Mouse (Mus musculus) stomach, embryonic 14.5 days (tissue): Measurements from ENCODE around the gene Cdkn2aip. TPM values are rescaled to one million over a fixed set of nuclear protein-coding genes. Genes with fewer than 3 reads are reported as not detected.

Source experiments
- ATAC-seq: fragments of 200-750 bp; cut with Nextera tagmentation; 2 replicates; pipeline ENCODE4 v1.8.0; 2017; ENCODE audit warnings: low read depth, moderate TSS enrichment; ENCODE audit not compliant: insufficient number of reproducible peaks, insufficient read depth, low FRiP score
- H3K27ac ChIP-seq: fragments of 300-500 bp; sonication (generic); 2 replicates; pipeline ENCODE4 v1.5.1; 2014; ENCODE audit warnings: mild to moderate bottlenecking, low read length, moderate library complexity, mixed read lengths
- H3K27me3 ChIP-seq: fragments of 300-500 bp; sonication (generic); 2 replicates; pipeline ENCODE4 v1.6.1; 2014; ENCODE audit warnings: low read length, control low read depth, mixed read lengths; ENCODE audit not compliant: control insufficient read depth, insufficient read depth
- H3K36me3 ChIP-seq: fragments of 300-500 bp; sonication (generic); 2 replicates; pipeline ENCODE4 v1.6.1; 2014; ENCODE audit warnings: mild to moderate bottlenecking, control low read depth, low read length, moderate library complexity, mixed read lengths; ENCODE audit not compliant: control insufficient read depth, insufficient read depth
- H3K4me1 ChIP-seq: fragments of 300-500 bp; sonication (generic); 2 replicates; pipeline ENCODE4 v1.6.1; 2014; ENCODE audit warnings: low read length, control low read depth, mixed read lengths; ENCODE audit not compliant: control insufficient read depth, insufficient read depth
- H3K4me2 ChIP-seq: fragments of 300-500 bp; sonication (generic); replicated peaks from 2 replicates; pipeline ENCODE4 v1.6.1; 2014; ENCODE audit warnings: low read depth, low read length, control low read depth
- H3K4me3 ChIP-seq: fragments of 300-500 bp; sonication (generic); 2 replicates; pipeline ENCODE4 v1.5.1; 2014; ENCODE audit warnings: low read depth, low read length, control low read depth
- H3K9ac ChIP-seq: fragments of 300-500 bp; sonication (generic); replicated peaks from 2 replicates; pipeline ENCODE4 v1.6.1; 2014; ENCODE audit warnings: low read depth, mild to moderate bottlenecking, control low read depth, low read length, moderate library complexity, mixed read lengths
- H3K9me3 ChIP-seq: fragments of 300-500 bp; sonication (generic); 2 replicates; pipeline ENCODE4 v1.6.1; 2016; ENCODE audit warnings: low read depth, low read length, control low read depth; ENCODE audit not compliant: control insufficient read depth
- WGBS: fragments of 180-500 bp; shearing (Covaris S2); extraction: QIAGEN DNeasy Blood & Tissue Kit; methylation state at CpG from one replicate; pipeline ENCODE4 v1.1.7; 2014; 5-methylcytosine and 5-hydroxymethylcytosine counted together
- polyA plus RNA-seq: library from polyadenylated mRNA; unstranded; fragments of >200 nt; fragmentation: Nextera tagmentation; extraction: Ambion mirVana; gene quantifications from 2 replicates; pipeline ENCODE4 v1.2.1, GENCODE M21; 2014

The Cdkn2aip gene
- polyA plus RNA-seq, 1 experiment from 2014 or later, result 23.7 TPM

GRCm38 (mm10) chr8:47676224-47676623 lies 37.5 kb downstream of the Cdkn2aip start:
- Histone ChIP-seq H3K4me1 (0 out of 2 replicates have a peak, but pooled peaks cover 8% of the 10 kb centered on the region), H3K9ac (peak overlapping the region; percentile 90), H3K4me3 (peak overlapping the region; percentile 97), H3K27me3 (no peaks in the 10 kb centered on the region), H3K27ac (peak overlapping the region; percentile 96; the same call in 1 of the 2 replicates), H3K9me3 (no peaks in the 10 kb centered on the region), H3K4me2 (peak overlapping the region; percentile 71), H3K36me3 (no peaks in the 10 kb centered on the region)
- ATAC-seq, result no peak
- WGBS, result 2% methylated on average over 15 of the region's 15 CpGs

GRCm38 (mm10) chr8:47675786-47676185 lies 37.9 kb downstream of the Cdkn2aip start:
- H3K27me3 ChIP-seq, result no peaks in the 10 kb centered on the region

GRCm38 (mm10) chr8:47674777-47675710 lies 38.7 kb downstream of the Cdkn2aip start, which contains the start of gene Ing2:
Ing2 (minus strand) TSS chr8:47675556.
- WGBS, result under 1% methylated on average over 92 of the region's 106 CpGs
- no peaks in the 10 kb centered on the region for H3K36me3 ChIP-seq
- peak; percentile 89 for ATAC-seq
- no peaks in the 10 kb centered on the region for H3K9me3 ChIP-seq
- no peaks in the 10 kb centered on the region for H3K27me3 ChIP-seq
- H3K9ac ChIP-seq, result peak within 1 kb of the TSS; percentile 90
- H3K27ac ChIP-seq, result peak within 1 kb of the TSS; percentile 96
- H3K4me1 ChIP-seq, result 0 out of 2 replicates have a peak, but pooled peaks cover 8% of the 10 kb centered on the region
- H3K4me2 ChIP-seq, result peak within 1 kb of the TSS; percentile 71
- H3K4me3 ChIP-seq, result peak within 1 kb of the TSS; percentile 97

More at GRCm38 (mm10) chr8:47675786-47676185, 37.9 kb downstream of the Cdkn2aip start:
- ATAC-seq, result no peak
- no peaks in the 10 kb centered on the region for H3K9me3 ChIP-seq
- peak overlapping the region; percentile 90 for H3K9ac ChIP-seq
- H3K4me2 ChIP-seq, result peak overlapping the region; percentile 71
- H3K36me3 ChIP-seq, result no peaks in the 10 kb centered on the region
- 0 out of 2 replicates have a peak, but pooled peaks cover 8% of the 10 kb centered on the region for H3K4me1 ChIP-seq
- peak overlapping the region; percentile 96 for H3K27ac ChIP-seq
- H3K4me3 ChIP-seq, result peak overlapping the region; percentile 97
- WGBS, result under 1% methylated on average over 20 of the region's 20 CpGs

- peak overlapping the region; percentile 84 for H3K9ac ChIP-seq
- peak overlapping the region; percentile 91 for H3K27ac ChIP-seq
- H3K4me2 ChIP-seq, result peak overlapping the region; percentile 41
- no peaks in the 10 kb centered on the region for H3K36me3 ChIP-seq
- peak overlapping the region; percentile 97 for H3K4me3 ChIP-seq
- H3K27me3 ChIP-seq, result no peaks in the 10 kb centered on the region
- ATAC-seq, result peak; percentile 29; the same call in 1 of the 2 replicates
- under 1% methylated on average over 53 of the region's 59 CpGs for WGBS
- 0 out of 2 replicates have a peak, but pooled peaks cover 8% of the 10 kb centered on the region for H3K4me1 ChIP-seq
- no peaks in the 10 kb centered on the region for H3K9me3 ChIP-seq
Observed at GRCm38 (mm10) chr8:47674140-47674776, 39.5 kb downstream of the Cdkn2aip start.

- WGBS, result under 1% methylated on average over 52 of the region's 53 CpGs
- peak overlapping the region; percentile 97 for H3K4me3 ChIP-seq
- H3K9me3 ChIP-seq, result no peaks in the 10 kb centered on the region
- peaks cover 5% of the 10 kb centered on the region; the same call in 1 of the 2 replicates for H3K36me3 ChIP-seq
- H3K4me2 ChIP-seq, result peak overlapping the region; percentile 41
- no peaks in the 10 kb centered on the region for H3K27me3 ChIP-seq
- ATAC-seq, result peak; percentile 70
- H3K4me1 ChIP-seq, result 0 out of 2 replicates have a peak, but pooled peaks cover 8% of the 10 kb centered on the region
- H3K27ac ChIP-seq, result peak overlapping the region; percentile 91
- H3K9ac ChIP-seq, result peak overlapping the region; percentile 84
Observed at GRCm38 (mm10) chr8:47673317-47674139, 40.2 kb downstream of the Cdkn2aip start.

- H3K9me3 ChIP-seq, result no peaks in the 10 kb centered on the region
- H3K27me3 ChIP-seq, result no peaks in the 10 kb centered on the region
- ATAC-seq, result no peak
- peaks cover 13% of the 10 kb centered on the region for H3K36me3 ChIP-seq
- 86% methylated on average over 8 of the region's 8 CpGs for WGBS
- no peak overlapping the region for H3K9ac ChIP-seq
- no peak overlapping the region for H3K4me2 ChIP-seq
- H3K4me1 ChIP-seq, result no peaks in the 10 kb centered on the region
- no peak overlapping the region for H3K27ac ChIP-seq
- H3K4me3 ChIP-seq, result no peak overlapping the region
Observed at GRCm38 (mm10) chr8:47664231-47664785, 49.4 kb downstream of the Cdkn2aip start.

- Histone ChIP-seq H3K27me3 (no peaks in the 10 kb centered on the region), H3K9ac (no peak overlapping the region), H3K4me1 (no peaks in the 10 kb centered on the region), H3K9me3 (no peaks in the 10 kb centered on the region), H3K27ac (no peak overlapping the region), H3K4me2 (no peak overlapping the region), H3K4me3 (no peak overlapping the region), H3K36me3 (peaks cover 5% of the 10 kb centered on the region)
- ATAC-seq, result no peak
- WGBS, result 77% methylated on average over 5 of the region's 5 CpGs
Observed at GRCm38 (mm10) chr8:47663201-47663600, 50.5 kb downstream of the Cdkn2aip start.
